Mouse (Mus musculus) megakaryocyte, embryonic 14.5 days (primary cell): ENCODE results near the gene Npr2.

Experiments used
- FLI1 ChIP-seq: IDR thresholded peaks from 2 replicates; pipeline ENCODE4 v1.6.1; 2012; ENCODE audit warnings: low read length, inconsistent platforms, mixed read lengths
- GATA1 ChIP-seq: IDR thresholded peaks from 3 replicates; pipeline ENCODE4 v1.6.1; 2012; ENCODE audit warnings: mixed read lengths, low read length, inconsistent platforms, borderline replicate concordance

DNA sequence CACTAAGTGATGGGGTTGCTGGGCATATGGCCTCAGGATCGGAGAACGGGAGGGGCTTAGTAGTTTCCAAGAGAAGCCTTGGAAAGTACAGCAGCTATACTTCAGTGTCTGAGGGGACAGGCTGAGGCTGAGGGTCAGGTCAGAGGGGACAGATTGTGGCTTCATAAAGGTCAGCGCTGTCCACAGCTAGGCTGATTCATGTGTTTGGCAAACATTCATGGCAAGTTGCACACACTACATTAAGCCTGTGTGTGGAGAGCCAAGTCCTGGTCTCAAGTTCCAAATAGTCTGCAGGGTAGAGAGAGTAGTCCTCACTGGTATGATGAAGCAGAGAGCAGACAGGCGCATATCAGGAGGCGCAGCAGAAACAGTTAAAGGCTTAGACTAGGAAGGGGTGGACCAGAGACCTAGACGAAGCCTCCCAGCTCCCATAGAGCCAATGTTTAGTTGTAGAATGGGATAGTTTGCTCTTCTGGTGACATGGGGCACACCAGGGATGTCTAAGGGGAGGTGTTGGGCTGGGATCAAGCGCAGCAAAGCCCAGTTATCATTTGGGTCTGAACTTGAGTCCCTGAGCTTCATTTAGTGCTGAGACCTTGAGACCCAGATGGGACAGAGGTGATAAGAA lies 47.8 kb downstream of the Npr2 start:
- TF ChIP-seq GATA1: no peak
- no peak for TF ChIP-seq FLI1
